Mouse (Mus musculus): ENCODE measurements around the gene Abhd5.
A peak's percentile ranks its signal among the peaks of the same experiment; 100 is the strongest.
"Not testable (repeated sequence)": the region's sequence is repeated elsewhere in the genome, so short reads cannot be mapped to it uniquely, and the experiment has no call there.

The Abhd5 gene

DNA sequence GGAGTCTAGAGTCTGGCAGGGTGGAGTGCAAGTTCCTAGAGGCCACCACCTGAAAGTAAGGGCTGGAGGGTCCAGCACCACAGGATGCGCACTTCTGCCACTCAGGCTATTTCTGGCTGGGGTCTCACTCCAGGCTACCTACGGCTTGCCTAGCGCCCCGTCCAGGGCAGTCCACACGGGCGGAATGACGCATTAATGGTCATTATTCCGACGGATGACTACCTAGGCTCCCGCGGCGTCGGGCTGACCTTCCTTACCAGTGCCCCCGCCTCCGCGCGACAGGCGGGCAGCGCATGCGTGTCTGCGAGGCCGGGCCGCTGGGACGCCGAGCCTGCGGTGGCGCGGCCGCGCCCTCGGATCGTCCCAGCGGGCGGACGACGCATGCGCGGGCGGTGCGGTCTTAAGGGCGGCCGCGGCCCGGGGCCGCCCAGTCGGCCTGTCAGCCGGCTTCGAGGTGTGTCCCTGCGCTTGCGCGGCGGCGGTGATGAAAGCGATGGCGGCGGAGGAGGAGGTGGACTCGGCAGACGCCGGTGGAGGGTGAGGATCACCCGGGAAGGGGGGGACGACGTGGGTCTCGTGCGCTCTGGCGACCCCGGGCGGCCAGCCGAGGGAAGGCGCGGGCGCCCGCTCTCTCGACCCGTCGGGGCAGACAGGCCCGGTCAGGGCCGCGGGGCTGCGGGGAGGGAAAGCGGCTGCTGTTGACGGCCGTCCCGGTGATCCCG lies at the start of gene Abhd5:
Gene Abhd5 (plus strand): TSS at position 306 of the 722 bp plus-strand sequence.
- peak; percentile 94 for DNase-seq (ENCODE audit: low spot score)

GRCm38 (mm10) chr9:122305302-122305701 lies 46.1 kb upstream of the Abhd5 start:
- DNase-seq (ENCODE audit: low spot score): no peak

DNA sequence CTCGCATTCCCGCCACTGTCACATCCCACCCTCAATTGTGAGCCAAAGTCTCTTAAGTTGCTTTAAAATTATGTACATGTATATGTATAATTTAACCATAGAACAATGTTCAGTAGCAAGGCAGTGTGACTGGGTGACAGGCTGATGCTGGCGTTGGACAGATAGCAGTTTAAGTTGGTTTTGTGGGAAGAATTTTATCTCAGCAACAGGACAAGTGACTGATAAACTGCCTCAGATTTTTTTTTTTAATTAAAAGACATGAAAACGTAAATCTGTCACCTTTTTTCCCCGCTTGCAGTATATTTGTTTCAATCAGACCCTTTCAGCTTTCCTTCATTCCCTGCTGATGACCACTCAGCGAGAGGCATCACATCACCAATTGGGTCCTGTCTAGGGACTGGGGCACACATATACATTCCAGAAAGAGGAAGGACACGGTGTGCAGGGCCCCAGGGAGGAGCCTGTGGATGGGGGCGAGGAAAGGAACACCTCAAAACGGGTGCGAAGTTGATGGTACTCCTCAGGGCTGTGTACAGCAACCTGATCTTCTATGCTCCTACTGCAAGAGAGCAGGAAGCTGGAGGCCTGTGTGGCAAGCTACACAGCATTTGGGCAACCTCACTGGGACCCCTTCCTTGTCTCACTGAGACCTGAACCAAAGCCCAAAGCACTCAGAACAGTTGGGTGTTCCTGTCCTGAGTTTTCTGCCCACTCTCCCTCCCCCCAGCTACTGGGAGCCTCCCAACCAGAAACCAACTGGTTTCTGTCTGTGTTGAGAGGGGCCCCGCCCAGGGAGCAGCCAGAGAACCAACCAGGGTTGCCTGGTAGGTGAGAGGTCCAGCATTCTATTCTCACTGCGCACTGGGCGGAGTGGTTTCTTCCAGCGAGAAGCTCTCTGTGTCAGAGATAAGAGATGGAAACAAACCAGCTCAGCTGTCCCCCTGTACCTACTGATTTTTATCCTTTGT lies 42.1 kb upstream of the Abhd5 start:
- DNase-seq (ENCODE audit: low spot score): peak; percentile 15

GRCm38 (mm10) chr9:122310613-122311049 lies 40.8 kb upstream of the Abhd5 start:
- DNase-seq (ENCODE audit: low spot score): peak; percentile 61

GRCm38 (mm10) chr9:122311051-122311760 lies 40.2 kb upstream of the Abhd5 start:
- peak; percentile 10 for DNase-seq (ENCODE audit: low spot score)

GRCm38 (mm10) chr9:122312296-122312990 lies 39.0 kb upstream of the Abhd5 start:
- DNase-seq (ENCODE audit: low spot score): no peak

DNA sequence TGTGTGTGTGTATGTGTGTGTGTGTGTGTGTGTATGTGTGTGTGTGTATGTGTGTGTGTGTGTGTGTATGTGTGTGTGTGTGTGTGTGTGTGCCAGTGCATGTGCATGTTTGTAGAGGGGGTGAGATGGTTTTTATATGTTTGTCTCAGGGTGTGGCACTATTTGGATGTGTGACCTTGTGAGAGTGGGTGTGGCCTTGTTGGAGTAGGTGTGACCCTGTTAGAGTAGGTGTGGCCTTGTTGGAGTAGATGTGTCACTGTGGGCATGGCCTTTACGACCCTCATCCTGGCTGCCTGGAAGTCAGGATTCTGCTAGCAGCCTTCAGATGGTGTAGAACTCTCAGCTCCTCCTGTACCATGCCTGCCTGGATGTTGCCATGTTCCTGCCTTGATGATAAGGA lies 38.3 kb upstream of the Abhd5 start:
- not testable (repeated sequence) for DNase-seq (ENCODE audit: low spot score)

DNA sequence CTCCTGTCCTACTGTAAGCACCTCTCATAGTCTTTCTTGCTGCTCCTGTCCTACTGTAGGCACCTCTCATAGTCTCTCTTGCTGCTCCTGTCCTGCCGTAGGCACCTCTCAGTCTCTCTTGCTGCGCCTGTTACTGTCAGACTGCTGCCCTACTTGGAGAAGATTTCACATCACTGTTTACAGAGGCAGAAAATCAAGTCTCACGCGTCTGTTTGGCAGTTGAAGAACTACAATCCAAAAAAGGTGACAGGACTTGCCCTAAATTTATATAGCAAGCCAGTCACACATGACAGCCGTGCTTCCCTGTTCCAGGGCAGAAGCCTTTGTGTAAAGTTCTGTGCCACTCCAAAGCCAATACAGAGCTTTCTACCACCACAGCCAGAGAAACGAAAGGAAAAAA lies 37.0 kb upstream of the Abhd5 start:
- no peak for DNase-seq (ENCODE audit: low spot score)

- no peak for DNase-seq (ENCODE audit: low spot score)
Measured at GRCm38 (mm10) chr9:122314942-122315341, 36.5 kb upstream of the Abhd5 start.

DNA sequence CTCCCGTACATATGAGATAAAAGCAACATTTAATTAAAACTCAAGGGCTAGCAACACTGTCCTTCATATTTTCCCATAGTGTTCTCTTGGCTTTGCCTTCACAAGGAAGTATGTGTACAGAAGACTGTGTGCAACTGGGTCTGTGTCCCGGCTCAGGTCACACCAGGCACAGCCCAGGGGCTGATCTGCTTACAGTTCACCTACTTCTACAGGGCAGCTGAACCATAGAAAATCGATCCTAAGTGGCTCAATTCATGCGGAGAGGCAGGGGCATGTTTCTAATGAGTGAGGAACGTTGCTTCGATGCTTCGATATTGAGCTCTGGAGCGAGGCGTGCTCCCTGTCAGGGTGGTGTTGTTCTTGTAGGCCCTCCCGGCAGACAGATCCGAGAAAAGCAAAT lies 35.9 kb upstream of the Abhd5 start:
- DNase-seq (ENCODE audit: low spot score): no peak

- no peak for DNase-seq (ENCODE audit: low spot score)
Measured at GRCm38 (mm10) chr9:122316562-122316961, 34.8 kb upstream of the Abhd5 start.

DNA sequence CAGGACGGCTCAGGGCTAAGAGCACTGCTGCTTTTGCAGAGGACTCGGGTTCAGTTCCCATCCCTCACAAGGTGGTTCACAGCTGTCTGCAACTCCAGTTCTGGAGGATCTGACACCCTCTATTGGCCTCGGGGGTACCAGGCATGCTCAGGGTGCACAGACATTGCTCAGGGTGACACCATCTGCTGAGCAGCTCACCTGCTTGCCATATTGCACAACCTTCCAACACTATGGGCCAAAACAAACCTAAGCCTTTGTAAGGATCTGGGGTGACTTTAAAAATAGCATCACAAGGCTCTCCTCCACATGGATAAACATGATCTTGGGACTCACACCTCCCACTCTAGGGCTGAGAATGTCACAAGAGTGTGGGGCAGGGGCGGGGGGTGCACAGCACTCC lies 30.8 kb upstream of the Abhd5 start:
- no peak for DNase-seq (ENCODE audit: low spot score)

DNA sequence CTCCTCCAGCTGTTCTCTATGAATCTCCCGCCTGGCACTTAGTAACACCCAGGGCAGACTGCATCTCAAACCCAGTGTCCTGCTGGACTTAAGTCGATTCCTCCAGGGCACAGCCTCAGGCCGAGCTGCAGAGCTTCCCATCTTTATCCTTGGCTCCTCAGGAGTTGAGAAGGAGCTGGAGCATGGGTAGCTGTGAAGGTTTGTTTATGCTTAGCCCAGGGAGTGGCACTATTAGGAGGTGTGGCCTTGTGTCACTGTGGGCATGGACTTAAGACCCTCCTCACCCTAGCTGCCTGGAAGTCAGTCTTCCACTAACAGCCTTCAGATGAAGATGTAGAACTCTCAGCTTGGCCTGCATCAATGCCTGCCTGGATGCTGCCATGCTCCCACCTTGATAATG lies 29.1 kb upstream of the Abhd5 start:
- DNase-seq (ENCODE audit: low spot score): no peak

GRCm38 (mm10) chr9:122325996-122326395 lies 25.4 kb upstream of the Abhd5 start:
- DNase-seq (ENCODE audit: low spot score): no peak

DNA sequence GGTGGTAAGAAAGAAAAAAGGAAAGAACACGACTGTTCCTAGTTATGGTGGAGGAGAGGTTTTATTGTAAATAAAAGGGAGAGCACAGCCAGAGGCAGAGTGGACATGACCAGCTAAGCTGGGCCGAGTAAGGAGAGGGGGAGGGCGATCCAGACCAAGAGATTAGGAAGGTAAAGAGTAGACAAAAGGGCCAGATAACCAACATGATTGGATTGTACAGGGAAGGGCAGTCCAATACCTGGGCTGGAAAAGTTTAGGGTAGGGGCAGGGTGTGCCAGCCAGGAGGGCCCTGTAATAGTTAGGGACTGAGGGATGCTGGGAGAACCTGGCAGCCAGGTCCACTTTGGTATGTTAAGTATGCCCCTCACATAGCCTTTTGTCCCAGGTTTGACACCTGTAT lies 23.2 kb upstream of the Abhd5 start:
- DNase-seq (ENCODE audit: low spot score): no peak

GRCm38 (mm10) chr9:122336677-122337076 lies 14.7 kb upstream of the Abhd5 start:
- DNase-seq (ENCODE audit: low spot score): no peak

GRCm38 (mm10) chr9:122337510-122337931 lies 13.9 kb upstream of the Abhd5 start:
- DNase-seq (ENCODE audit: low spot score): no peak

DNA sequence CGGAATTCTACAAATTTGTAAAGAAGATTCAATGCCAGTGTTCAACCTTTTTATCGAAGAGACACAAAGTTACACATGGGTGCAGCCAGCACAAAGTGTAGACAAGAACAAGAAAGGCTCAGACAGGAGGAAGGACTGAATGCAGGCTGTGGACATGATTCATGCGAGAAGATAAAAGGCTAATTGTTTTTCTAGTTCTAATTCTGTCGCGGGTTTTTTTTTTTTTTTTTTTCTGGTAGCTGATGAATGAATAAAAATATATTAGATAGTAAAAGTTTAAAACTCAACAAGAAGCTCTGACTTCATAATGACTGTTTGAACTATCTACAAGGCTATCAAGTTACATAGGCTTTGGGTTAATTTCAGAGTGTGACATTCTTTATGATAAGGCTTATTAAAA lies 11.4 kb upstream of the Abhd5 start:
- no peak for DNase-seq (ENCODE audit: low spot score)

GRCm38 (mm10) chr9:122343399-122343798 lies 8.0 kb upstream of the Abhd5 start:
- no peak for DNase-seq (ENCODE audit: low spot score)

DNA sequence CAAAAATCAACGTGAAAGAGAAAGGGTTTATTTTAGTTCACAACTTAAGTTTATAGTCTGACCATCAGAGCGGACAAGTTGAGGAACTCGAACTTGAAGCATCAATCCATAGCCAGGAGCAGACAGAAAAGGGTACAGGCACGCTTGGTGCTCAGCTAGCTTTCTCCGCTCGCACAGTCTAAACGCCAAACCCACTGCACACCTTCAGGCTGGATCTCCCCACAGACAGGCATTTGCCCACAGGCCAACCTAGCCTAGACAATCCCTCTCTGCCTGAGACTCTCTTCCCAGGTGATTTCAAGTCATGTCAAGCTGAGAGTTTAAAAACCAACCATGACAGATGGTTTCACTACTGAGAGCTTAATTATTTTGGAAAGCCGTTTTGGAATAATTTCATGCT lies 6.8 kb upstream of the Abhd5 start:
- no peak for DNase-seq (ENCODE audit: low spot score)

- DNase-seq (ENCODE audit: low spot score): no peak
Measured at GRCm38 (mm10) chr9:122345291-122345690, 6.1 kb upstream of the Abhd5 start.

- DNase-seq (ENCODE audit: low spot score): no peak
Measured at GRCm38 (mm10) chr9:122346059-122346458, 5.3 kb upstream of the Abhd5 start.
